Mouse (Mus musculus) hindbrain, embryonic 10.5 days (tissue): ENCODE data around the gene Lag3. TPM values are rescaled to one million over a fixed set of nuclear protein-coding genes. Genes with fewer than 3 reads are reported as not detected.
A peak's percentile ranks its signal among the peaks of the same experiment; 100 is the strongest.
"Not testable (repeated sequence)": the region's sequence is repeated elsewhere in the genome, so short reads cannot be mapped to it uniquely, and the experiment has no call there.

Experiments
- DNase-seq: peaks from one replicate; pipeline ENCODE4 v3.0.0-alpha.2; 2017; ENCODE audit warnings: low spot score
- H3K27ac ChIP-seq: fragments of 300-500 bp; sonication (generic); 2 replicates; pipeline ENCODE4 v1.5.1; 2016; ENCODE audit warnings: mild to moderate bottlenecking, moderate library complexity
- H3K27me3 ChIP-seq: fragments of 300-500 bp; sonication (generic); 2 replicates; pipeline ENCODE4 v1.6.1; 2016; ENCODE audit warnings: mild to moderate bottlenecking; ENCODE audit not compliant: poor library complexity, insufficient read depth, severe bottlenecking
- H3K36me3 ChIP-seq: fragments of 300-500 bp; sonication (generic); 2 replicates; pipeline ENCODE4 v1.6.1; 2016; ENCODE audit warnings: mild to moderate bottlenecking, moderate library complexity
- H3K4me1 ChIP-seq: fragments of 300-500 bp; sonication (generic); replicated peaks from 2 replicates; pipeline ENCODE4 v1.6.1; 2016; ENCODE audit warnings: mild to moderate bottlenecking
- H3K4me3 ChIP-seq: fragments of 300-500 bp; sonication (generic); 2 replicates; pipeline ENCODE4 v1.5.1; 2016; ENCODE audit warnings: mild to moderate bottlenecking, moderate library complexity
- H3K9me3 ChIP-seq: fragments of 300-500 bp; sonication (generic); 2 replicates; pipeline ENCODE4 v1.6.1; 2016; ENCODE audit warnings: mild to moderate bottlenecking, moderate library complexity
- WGBS: fragments of 180-500 bp; shearing (Covaris S2); methylation state at CpG from one replicate; pipeline ENCODE4 v1.1.7; 2016; 5-methylcytosine and 5-hydroxymethylcytosine counted together
- polyA plus RNA-seq: library from polyadenylated mRNA; unstranded; fragments of >200 nt; fragmentation: Nextera tagmentation; extraction: Ambion mirVana; gene quantifications from 2 replicates; pipeline ENCODE4 v1.2.1, GENCODE M21; 2016

Lag3 gene
- polyA plus RNA-seq, 1 experiment from 2014 or later = 1.3 TPM

DNA sequence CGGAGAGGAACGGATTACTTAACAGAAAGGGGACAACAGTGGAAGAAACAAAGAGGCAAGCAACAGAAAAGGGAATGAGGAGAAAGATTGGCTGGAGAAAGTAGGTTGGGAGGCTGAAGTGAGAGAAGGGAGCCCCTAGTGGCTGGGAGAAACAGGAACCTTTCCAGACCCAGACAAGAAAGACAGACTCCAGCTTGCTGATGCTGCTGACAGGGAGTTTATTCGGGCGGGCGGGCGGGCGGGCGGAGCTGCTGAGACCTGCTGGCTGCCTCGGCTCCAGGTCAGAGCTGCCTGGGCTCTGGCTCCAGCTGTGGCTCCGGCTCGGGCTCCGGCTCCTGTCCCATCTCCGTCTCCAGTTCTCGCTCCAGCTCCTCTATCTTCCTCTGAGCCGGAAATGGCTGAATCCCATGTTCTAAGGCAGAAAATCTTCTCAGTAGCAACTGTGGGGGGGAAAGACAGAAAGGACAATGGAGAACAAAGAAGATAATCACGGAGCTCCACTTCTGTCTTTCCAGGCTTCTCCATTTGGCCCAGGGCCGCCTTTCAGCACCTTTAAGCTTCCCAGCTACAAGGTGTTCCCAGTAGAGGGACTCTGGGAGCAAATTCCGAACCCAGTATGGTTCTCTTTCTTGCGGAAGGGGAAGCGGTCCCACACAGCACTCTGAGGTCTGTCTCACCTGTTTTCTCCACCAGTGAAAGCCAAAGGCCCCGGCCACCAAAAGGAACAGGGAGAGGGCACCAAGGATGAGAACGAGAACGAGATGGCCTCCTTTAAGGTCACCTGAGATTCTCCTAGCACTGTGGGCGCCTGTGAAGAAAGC, 7.1 kb downstream of the Lag3 start:
- H3K9me3 ChIP-seq = no peaks in the 10 kb centered on the region
- H3K4me3 ChIP-seq = peak overlapping the region; percentile 61
- peaks cover 16% of the 10 kb centered on the region for H3K27me3 ChIP-seq
- DNase-seq = peak; percentile 82
- H3K36me3 ChIP-seq = no peaks in the 10 kb centered on the region
- WGBS = 7% methylated on average over 24 of the region's 24 CpGs
- peaks cover 38% of the 10 kb centered on the region for H3K4me1 ChIP-seq
- H3K27ac ChIP-seq = peak overlapping the region; percentile 98

DNA sequence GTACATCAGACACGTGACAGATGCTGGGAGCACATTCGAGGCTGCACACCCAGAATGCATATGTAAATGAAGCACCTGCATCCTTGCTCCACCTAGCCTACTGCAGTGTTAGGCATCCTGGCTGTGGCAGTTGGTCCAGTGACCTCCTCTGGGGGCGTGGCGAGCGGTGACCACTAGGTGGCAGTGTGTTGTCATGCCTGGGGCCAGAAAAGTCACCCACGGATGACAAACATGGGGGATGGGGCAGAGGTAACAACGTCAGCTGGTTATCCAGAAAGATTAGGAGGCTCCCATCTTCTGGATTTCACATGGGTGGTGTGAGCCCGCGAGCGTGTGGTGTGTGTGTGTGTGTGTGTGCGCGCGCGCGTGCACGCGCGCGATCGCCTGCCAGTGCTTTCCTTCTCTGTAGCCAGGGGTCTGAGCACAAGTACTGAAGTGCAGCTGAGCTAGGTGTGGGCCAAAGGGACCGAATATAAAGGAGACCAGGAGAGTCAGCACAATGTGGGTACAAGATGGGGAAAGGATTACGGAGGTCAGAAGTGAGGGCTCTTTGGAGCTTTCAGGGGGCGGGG, 7.8 kb downstream of the Lag3 start:
- under 1% methylated on average over 23 of the region's 23 CpGs for WGBS
- Histone ChIP-seq H3K27ac (peak overlapping the region; percentile 98), H3K4me1 (peaks cover 38% of the 10 kb centered on the region), H3K9me3 (no peaks in the 10 kb centered on the region), H3K4me3 (peak overlapping the region; percentile 61), H3K36me3 (no peaks in the 10 kb centered on the region), H3K27me3 (peaks cover 9% of the 10 kb centered on the region)
- DNase-seq = peak; percentile 96

DNA sequence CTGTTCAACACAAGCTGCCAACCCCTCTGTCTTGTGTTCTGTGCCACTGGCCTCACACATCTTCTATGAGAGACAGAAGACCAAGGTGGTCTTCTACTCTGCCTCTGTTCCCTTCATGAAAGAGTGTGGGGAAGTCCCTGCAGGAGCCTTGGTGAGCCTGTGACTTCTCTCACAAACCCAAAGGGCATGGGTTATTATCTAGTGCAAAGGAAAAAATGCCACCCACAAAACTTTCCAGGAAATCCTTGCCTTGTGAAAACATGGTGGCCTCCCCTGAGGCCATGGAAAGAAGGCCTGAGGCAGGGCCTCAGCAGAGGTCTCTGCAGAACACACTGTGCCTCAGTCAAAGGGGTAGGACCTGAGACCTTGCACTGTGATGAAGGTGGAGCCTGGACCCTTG, 9.7 kb downstream of the Lag3 start:
- H3K36me3 ChIP-seq = no peaks in the 10 kb centered on the region
- H3K27ac ChIP-seq = no peak overlapping the region
- no peak overlapping the region for H3K4me3 ChIP-seq
- H3K27me3 ChIP-seq = no peaks in the 10 kb centered on the region; the same call in 1 of the 2 replicates
- peaks cover 38% of the 10 kb centered on the region for H3K4me1 ChIP-seq
- no peaks in the 10 kb centered on the region for H3K9me3 ChIP-seq
- no peak for DNase-seq

DNA sequence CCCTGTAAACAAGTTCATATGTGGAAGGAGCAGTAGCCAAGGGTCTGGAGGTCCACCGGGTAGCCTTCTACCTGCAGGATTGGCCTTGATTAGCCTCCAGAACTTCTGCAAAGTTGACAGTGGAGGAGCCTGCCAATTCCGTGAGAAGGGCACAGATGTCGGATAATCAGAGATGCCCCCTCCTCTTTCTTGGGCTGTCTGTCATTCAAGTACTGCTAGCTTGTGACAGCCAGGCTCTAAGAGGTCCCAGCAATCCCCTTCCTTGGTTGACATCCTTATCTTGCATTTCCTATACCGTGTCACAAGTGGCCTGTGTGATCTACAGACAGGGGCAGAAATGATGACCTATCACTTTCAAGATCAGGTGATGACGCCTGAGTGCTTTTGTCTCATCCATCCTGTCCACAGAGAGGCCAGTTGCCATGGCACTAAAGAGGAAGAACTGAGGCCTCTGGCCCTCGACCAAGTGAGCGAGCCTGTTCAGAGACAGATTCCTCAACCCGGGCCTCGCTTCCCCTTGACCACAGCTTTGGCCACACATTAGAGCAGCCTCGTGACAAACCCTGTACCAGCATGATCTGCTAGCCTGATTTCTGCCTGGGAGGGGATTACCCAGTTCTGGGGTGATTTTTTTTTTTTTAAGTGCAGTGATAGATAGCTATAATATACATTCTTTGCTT, 10.6 kb downstream of the Lag3 start:
- Histone ChIP-seq H3K36me3 (no peaks in the 10 kb centered on the region), H3K27me3 (no peaks in the 10 kb centered on the region), H3K9me3 (no peaks in the 10 kb centered on the region), H3K4me3 (no peak overlapping the region), H3K27ac (peak overlapping the region; percentile 26; the same call in 1 of the 2 replicates), H3K4me1 (peaks cover 38% of the 10 kb centered on the region)
- no peak for DNase-seq
- WGBS = 57% methylated on average over 10 of the region's 10 CpGs

DNA sequence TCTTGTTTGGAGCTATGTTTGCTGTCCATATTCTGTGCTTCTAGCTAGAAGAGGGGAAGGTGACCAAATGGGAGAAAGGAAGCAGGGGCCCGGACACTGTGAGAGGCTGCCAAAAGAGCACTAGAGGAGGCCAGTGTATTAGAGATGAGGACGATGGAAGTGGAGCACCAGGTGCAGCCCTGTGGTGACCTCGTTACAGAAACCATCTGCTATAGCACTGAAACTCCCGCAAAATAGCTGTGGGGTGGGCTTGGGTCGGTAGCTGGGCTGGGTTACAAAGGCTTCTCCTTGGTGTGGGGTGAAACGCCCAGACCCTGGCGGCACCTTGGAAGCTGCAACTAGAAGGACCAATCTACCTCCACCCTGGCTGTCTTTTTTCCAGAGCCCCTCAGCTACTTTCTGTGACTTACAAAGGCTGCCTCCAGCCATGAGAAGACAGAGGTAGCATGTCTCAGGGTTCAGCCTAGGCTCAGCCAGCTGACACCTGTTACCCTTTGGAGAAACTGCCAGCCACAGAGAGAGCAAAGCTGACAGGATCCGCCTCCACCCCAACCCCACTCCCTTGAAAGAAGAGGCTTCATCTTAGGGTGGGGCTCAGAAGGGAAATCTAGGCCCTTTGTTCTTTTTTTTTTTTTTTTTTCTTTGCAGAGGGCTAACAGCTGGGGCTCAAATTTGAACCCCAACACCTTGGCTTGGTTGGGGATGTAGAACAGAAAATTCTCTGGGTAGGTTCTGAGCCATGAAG, 11.3 kb downstream of the Lag3 start:
- no peak for DNase-seq
- Histone ChIP-seq H3K27ac (peak overlapping the region; percentile 26; the same call in 1 of the 2 replicates), H3K9me3 (no peaks in the 10 kb centered on the region), H3K27me3 (no peaks in the 10 kb centered on the region), H3K4me3 (no peak overlapping the region), H3K4me1 (peaks cover 33% of the 10 kb centered on the region), H3K36me3 (no peaks in the 10 kb centered on the region)
- 60% methylated on average over 8 of the region's 8 CpGs for WGBS

DNA sequence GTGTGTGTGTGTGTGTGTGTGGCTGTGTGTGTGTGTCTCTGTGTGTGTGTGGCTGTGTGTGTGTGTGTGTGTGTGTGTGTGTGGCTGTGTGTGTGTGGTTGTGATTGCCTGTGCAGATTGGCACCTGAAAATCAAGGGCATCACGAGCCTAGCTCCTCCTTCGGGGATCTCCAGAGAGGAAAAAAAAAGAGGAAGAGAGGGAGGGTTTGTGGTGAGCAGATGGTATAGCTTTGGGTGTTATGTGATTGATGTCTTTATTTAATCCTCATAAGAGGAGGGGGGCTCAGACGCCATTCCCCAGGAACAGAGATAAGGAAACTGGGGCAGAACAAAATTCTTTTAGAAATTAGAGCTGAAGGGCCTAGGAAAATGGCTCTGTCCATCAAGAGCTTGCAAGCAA, 13.1 kb downstream of the Lag3 start:
- Histone ChIP-seq H3K4me3 (no peak overlapping the region), H3K4me1 (peaks cover 15% of the 10 kb centered on the region), H3K27me3 (no peaks in the 10 kb centered on the region), H3K9me3 (no peaks in the 10 kb centered on the region), H3K36me3 (no peaks in the 10 kb centered on the region), H3K27ac (no peak overlapping the region)
- 64% methylated on average over 3 of the region's 3 CpGs for WGBS
- no peak for DNase-seq

DNA sequence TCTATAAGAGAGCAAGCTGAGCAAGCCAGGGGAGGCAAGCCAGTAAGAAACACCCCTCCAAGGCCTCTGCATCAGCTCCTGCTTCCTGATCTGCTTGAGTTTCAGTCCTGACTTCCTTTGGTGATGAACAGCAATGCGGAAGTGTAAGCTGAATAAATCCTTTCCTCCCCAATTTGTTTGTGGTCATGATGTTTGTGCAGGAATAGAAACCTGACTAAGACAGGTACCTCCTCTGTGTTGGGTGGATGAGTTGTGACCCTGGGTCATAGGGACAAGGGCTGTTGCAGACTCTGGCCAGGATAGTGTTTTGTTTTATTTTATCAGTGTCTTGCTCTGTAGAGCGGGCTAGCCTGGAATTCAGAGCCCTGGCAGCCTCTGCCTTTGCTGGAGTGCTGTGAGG, 17.4 kb downstream of the Lag3 start:
- not testable (repeated sequence) for H3K9me3 ChIP-seq, H3K27ac ChIP-seq, H3K27me3 ChIP-seq, H3K36me3 ChIP-seq, H3K4me3 ChIP-seq, DNase-seq, H3K4me1 ChIP-seq
- WGBS = 92% methylated on average over 2 of the region's 2 CpGs

DNA sequence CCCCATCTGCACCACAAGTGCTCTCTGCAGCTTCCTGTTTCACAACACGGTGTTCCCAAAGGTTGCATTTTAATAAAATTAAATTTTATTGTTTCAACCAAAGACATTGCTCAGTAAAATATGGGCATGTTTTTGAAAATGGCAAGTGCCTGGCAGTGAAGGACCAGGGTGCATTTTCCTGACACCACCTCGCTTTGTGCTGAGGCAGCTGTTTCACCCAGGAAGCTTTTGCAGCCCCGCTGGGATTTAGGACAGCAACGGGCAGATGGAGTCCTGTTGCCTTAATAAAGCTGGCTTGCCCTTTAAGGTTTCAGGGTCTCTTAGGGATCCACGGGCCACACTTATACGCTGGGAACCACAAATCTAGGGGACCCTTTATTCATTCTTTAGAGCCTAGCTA, 20.5 kb downstream of the Lag3 start:
- DNase-seq = no peak
- Histone ChIP-seq H3K27ac (no peak overlapping the region), H3K4me1 (no peaks in the 10 kb centered on the region), H3K27me3 (no peaks in the 10 kb centered on the region), H3K36me3 (no peaks in the 10 kb centered on the region), H3K9me3 (no peaks in the 10 kb centered on the region), H3K4me3 (no peak overlapping the region)
- WGBS = 69% methylated on average over 6 of the region's 6 CpGs

DNA sequence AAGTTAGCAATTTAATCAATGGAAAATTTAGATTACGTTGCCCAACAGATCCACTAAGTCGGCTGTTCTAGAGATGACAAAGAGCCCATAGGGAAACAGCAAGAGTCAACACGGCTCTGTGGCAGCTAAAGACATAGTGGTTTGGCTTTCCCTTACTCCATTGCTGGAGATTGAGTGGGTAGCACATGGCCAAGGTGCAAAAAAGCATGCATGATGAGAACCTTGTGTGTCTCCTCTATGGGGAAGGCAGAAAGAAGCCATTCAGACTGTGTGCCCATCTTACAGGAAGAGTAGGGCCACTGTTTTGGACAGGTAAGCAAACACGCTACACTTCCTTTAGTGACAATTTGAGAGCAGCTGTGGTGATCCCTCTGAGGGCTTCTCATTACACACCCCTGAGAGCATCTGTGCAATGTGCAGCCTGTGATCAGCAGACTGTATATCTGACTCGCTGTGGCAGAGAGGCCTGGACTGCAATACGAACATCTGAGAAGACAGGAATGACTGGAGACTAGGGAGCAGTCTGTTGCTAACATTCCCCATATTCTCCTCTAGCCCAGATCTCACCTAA, 22.9 kb downstream of the Lag3 start:
- Histone ChIP-seq H3K27ac (no peak overlapping the region), H3K4me3 (no peak overlapping the region), H3K36me3 (no peaks in the 10 kb centered on the region), H3K9me3 (no peaks in the 10 kb centered on the region), H3K27me3 (no peaks in the 10 kb centered on the region), H3K4me1 (0 out of 2 replicates have a peak, but pooled peaks cover 5% of the 10 kb centered on the region)
- DNase-seq = no peak
- 90% methylated on average over 6 of the region's 6 CpGs for WGBS

DNA sequence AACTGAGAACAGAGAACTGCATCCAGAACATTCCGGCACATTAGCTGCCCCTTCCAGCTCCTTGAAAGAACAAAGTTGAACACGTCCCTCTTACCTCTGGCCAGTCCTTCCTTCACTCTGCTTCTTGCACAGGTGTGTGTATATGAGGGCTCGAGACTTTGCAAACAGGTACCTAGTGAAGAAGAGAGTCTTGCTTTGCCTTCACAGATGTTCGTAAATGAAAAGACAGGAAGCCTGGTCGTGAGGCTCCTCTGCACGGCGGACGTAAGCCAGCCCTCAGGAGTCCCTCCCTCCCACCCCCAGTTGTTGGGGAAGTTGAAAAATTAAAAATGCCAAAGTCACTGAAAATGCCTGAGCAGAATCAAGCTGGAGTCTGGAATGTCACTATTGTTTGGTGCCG, 23.5 kb downstream of the Lag3 start, which contains the start of gene Cd4:
Cd4 (minus strand) TSS at position 236 of the 400 bp plus-strand sequence.
- no peaks in the 10 kb centered on the region for H3K36me3 ChIP-seq
- WGBS = 93% methylated on average over 9 of the region's 9 CpGs
- H3K9me3 ChIP-seq = no peaks in the 10 kb centered on the region
- H3K4me1 ChIP-seq = 0 out of 2 replicates have a peak, but pooled peaks cover 5% of the 10 kb centered on the region
- no peak within 1 kb of the TSS for H3K4me3 ChIP-seq
- H3K27ac ChIP-seq = no peak within 1 kb of the TSS
- DNase-seq = no peak
- H3K27me3 ChIP-seq = no peaks in the 10 kb centered on the region

DNA sequence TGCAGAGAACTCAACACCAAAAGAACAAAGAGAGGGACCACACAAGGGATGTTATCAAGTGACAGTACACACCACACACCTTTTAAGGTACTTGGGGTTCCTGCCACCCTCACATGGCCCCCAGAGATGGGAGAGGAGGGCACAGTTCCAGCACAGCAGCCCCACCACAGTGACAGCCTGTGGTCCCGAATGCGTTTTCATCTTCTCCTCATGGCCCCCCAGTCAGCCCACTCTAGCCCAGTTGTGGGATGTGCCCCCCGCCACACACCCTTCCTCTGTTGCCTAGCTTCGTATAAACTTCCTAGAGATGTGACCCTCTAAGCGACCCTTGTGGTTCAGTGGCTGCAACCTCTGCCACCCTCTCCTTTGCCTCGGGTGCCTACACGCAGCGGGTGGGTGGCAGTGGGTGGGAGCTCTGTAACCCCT, 25.5 kb downstream of the Lag3 start:
- Histone ChIP-seq H3K27me3 (no peaks in the 10 kb centered on the region), H3K27ac (no peak overlapping the region), H3K9me3 (no peaks in the 10 kb centered on the region), H3K36me3 (no peaks in the 10 kb centered on the region), H3K4me3 (no peak overlapping the region), H3K4me1 (0 out of 2 replicates have a peak, but pooled peaks cover 5% of the 10 kb centered on the region)
- no peak for DNase-seq
- 91% methylated on average over 8 of the region's 8 CpGs for WGBS
